Mouse (Mus musculus): ENCODE measurements around the gene Nifk. TPM values are rescaled to one million over a fixed set of nuclear protein-coding genes. Genes with fewer than 3 reads are reported as not detected.

The Nifk gene
- polyA plus RNA-seq (2012; rRNA removed) = 26.8 and 27.3 TPM in 2 replicates

DNA sequence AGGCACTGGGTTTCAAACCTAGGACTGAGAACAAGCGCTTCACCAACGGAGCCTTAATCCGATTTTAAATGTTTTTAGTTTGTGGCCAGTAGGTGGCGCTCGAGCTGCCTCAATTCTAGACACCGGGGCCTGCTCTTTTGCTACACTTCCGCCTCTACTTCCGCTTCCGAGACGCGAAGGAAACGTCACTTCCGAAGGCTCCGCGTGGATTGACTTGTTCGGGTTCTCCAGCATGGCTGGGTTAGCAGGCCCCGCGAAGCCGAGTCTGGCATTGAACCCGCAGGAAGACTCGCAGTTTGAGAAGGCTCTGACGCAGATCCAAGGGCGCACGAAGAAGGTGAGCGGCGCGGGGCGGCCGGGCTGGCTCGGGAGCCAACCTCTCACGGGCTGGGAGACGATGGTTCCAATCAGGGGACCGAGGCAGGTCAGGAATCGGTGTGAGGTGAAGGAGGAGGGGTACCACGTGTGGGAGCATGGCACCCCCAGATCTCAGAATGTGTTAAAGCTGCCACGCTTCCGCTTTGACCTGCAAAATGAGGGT lies at the start of gene Nifk:
Gene Nifk, plus strand, starts transcription at position 179 of the 541 bp plus-strand sequence.
- DNase-seq (ENCODE audit: low spot score) = peak; percentile 72

DNA sequence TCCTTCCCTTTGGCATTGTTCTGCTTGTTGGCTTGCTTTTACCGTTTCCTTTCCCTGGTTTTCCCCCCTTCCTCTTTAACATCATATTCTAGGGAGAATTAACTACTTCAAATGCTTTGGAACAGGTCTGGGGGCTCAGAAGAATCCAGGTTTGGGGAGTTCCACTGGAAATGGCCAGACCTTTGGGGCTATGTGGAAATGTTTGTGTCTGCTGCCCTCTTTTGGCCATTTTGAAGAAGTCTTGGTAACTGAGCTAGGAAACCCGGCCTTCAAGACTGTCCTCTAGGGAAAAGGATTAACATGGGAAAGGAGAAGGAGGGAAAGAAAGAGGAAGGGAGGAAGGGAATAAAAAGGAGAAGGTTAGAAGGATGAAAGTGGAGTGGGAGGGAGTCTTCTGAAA lies 46.5 kb upstream of the Nifk start:
- no peak for DNase-seq (ENCODE audit: low spot score)

DNA sequence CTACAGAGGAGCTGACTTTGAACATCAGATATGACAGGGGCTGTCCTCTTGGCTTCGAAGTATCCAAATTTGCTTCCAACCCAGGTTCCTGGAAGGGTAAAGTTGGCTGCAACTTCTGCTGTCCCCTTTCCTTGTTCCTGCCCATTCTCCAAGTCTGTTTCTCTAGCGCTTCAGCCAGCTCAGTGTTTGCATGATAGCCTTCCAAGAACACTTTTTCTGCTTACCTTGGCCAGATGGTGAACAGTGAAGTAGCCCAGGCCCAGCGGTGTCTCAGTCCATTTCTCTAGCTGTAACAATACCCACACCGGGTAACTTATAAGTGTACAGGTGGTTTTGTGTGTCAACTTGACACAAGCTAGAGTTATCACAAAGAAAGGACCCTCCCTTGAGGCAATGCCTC lies 29.3 kb upstream of the Nifk start:
- no peak for DNase-seq (ENCODE audit: low spot score)

DNA sequence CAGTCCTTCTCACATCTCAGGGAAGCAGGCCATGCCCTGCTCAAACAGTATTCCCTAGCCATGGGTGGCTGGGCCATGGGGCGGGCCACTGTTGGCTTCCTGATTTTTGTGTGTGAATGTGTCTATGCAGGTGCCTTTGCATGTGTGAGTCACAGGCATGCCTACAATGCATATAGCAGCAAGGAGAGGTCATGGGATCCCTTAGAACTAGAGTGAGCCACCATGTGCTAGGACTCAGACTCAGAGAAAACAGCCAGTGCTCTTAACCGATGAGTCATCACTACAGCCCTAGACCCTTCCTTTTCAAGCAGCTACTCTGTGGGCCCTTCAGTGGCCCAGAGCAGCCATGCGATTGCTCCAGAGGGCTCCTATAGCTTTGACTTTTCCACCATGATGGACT lies 27.4 kb upstream of the Nifk start:
- no peak for DNase-seq (ENCODE audit: low spot score)

DNA sequence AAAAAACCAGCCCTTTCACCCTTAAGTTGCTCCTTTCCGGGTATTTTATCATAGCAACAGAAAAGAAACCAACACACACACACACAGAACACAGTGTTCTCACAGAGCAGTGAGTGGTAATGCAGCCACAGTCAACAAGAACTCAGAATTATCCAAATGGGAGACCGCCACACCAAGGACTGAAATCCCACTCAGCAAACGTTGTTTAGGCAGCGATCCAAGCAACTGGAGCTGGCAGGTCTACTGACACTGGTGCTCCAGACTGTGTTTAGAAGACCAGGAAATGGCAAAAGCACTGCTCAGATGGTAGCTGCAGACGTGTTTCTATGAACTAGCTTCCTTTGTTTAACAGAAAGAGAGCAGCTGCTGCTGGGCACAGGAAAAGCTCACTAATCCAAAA lies 26.8 kb upstream of the Nifk start:
- no peak for DNase-seq (ENCODE audit: low spot score)

DNA sequence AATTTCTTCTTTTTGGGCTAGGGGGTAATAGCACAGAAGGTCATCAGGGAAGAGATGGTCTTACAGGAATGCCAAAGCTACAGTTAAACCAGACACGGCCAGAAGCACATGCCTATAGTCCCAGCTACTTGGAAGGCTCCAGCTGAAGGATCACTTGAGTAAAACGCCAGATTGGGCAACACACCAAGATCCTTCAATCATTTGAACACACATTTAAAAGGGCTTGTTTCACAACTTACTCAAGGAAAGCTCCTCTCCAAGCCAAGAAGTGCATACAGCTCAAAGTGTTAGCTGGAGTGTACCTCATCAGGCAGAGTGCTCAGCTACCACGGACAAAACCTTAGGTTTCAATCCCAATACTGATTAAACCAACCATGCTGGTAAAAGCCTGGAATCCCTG lies 25.0 kb upstream of the Nifk start:
- DNase-seq (ENCODE audit: low spot score) = no peak

DNA sequence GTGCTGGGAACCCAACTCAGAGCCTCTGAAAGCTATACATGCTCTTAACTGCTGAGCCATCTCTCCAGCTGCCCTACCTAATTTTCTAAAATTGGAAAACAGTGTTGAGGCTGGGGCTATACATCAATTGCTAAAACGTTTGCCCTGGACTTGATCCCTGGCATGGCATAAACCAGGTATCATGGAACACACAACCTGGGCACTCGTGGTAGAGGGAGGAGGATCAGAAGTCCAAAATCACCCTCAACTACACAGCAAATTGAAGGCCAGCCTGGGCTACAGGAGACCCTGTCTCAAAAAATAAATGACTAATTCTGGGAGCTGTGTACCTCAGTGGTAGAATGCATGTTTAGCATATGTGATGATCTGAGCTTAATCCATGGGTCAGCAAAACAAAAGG lies 23.9 kb upstream of the Nifk start:
- DNase-seq (ENCODE audit: low spot score) = no peak

DNA sequence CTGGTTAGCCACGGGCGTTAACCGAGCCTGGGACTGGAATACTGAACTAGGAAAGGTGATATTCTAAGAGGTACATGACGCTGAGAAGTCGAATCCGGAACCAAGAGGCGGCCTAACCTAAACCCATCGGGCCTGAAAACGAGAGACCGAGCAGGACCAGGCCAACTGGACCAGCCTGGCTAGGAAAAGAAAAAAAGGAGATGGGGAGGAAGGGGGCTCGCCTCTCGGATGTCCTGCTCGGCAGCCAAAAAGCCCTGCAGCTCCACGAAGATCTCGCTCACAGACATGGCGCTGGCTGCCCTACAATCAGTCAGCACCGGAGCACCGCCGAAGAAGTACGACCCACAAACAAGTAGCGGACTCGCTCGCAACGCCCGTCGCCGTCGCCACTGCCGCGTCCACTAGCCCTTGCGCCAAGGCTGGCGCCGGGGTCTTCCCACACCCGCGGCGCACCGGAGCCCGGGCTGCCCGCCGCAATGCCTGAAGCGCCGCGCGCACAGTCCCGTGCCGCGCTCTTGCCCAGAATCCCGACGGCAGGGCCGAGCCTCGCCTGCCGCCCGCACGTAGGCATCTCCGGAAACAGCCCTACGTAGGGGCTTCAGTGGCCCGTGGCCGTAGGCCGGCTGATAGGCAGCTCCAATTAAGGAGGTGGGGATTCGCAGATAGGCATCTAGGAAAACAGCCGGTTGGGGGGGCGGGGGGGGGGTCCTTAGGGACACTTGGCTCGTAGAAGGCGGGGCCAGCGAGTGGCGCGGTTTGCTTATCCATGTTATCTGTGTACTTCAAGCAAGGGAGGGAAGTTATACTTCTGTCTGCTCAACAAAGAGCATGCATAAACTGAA lies 10.6 kb upstream of the Nifk start:
- peak; percentile 95 for DNase-seq (ENCODE audit: low spot score)

DNA sequence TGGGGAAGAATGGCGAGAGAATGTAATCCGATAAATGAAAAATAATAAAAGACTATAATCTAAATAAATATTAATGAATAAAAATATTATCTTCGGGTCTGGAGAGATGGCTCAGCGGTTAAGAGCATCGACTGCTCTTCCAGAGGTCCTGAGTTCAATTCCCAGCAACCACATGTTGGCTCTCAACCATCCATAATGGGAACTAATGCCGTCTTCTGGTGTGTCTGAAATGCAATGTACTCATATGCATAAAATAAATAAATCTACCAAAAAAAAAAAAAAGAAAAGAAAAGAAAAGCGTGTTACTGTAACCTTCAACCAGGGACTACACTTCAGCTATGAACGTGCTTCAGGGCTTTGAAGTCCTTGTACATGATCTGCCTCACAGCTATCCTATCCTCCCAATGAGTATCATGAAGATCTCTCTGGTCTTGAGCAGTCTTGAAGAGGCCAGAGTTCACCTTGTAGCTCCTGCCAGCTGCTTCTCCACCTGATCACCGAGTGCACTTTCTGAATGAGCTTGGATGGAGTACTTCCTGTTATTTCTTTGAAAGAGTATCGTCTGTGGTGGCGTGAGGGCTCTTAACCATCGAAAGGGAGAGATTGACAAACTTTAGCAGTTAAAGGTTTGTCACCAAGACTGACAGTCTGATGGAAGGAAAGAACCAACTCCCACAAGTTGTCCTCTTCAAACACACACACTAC lies 9.9 kb upstream of the Nifk start, which contains the start of gene Tsn:
Gene Tsn, minus strand, starts transcription at position 118 of the 705 bp plus-strand sequence.
- no peak for DNase-seq (ENCODE audit: low spot score)

DNA sequence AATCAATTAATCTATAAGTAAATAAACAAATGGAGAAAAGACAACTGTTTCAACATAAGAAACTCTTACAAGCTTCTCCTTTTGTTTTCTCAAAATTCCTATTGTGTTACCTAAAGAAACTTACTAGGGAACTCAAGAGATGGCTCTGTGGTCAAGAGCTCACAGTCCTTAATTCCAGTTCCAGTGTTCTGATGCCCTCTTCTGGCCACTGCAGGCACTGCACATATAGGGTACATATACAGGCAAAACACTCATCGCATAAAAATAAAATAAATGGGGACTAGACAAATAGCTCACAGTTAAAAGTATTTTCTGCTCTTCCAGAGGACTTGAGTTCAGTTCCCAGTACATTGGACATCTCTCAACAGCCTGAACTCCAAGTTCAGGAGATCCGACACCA lies 943 bp upstream of the Nifk start:
- no peak for DNase-seq (ENCODE audit: low spot score)

DNA sequence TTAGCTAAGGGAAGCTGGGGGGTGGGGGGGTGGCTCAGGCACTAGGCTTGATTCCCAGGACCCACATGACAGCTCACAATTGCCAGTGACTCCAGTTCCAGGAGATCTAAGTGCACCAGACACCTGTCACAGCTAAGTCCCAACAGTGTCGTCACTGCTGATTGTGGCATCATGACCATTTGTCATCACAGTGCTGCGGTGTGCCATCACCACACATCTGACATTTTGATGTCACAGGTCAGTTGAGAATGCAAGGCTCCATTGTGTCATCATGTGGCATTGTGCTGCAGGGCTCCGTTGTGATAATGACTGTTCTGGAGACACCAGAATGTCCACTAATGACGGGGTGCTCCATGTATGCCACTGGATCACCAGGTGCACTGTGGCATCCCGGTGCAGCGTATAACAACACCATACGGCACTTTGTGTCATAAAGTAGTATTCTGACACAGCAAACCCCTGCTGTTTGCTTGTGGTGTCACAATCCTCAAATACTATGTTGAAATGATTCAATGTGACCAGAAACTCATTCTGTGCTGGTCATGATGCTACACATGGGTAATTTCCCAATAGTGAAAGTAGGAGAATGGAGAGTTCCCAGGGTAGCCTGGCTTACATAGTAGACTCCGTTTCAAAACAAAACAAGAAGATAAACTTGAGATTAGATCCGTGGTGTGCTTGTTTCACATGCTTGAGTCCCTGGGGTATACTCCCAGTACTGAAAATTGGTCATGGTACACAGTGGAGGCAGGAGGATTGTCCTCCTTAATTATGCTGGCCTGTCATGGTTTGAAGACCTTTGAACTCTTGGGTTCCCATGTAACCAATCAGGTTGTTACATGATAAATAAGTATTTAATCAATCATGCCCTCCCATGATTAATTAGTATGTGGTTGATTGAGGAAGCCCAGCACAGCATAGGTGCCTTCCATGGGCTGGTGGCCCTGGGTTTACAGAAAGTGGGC lies 13.4 kb downstream of the Nifk start:
- DNase-seq (ENCODE audit: low spot score) = no peak

DNA sequence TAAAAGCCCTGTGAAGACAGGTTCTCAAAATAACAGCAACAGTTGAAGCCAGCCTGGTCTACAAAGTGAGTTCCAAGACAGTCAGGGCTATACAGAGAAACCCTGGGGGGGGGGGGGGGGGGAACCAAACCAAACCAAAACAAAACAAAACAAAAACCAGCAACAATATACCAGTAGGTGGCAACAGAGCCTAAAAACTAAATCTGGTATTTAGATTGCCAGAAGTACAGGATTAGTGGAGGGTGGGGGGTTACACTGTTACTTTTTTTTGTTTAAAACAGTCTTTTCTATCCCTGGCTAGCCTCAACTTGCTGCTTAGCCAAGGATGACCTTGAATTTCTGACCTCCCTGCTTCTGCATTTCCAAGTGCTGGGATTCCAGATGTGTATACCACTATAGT lies 14.2 kb downstream of the Nifk start:
- DNase-seq (ENCODE audit: low spot score) = no peak

DNA sequence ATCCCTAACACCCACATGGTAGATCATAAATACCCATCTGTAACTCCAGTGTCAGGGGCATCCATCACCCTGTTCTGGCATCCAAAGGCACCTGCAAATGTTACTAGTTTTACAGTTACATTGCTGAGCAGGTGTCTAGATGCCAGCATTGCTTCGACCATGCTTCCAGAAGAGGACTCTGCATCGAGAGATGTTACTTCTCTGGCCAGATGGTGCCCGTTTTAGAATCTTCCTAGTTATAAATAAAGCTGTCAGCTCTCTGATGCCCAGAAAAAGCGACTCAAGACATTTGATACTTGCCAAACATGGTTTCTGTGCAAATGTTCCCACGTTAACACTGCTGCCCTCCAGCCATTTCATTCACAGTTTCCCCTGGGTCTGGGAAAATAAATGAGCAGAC lies 16.3 kb downstream of the Nifk start:
- no peak for DNase-seq (ENCODE audit: low spot score)

DNA sequence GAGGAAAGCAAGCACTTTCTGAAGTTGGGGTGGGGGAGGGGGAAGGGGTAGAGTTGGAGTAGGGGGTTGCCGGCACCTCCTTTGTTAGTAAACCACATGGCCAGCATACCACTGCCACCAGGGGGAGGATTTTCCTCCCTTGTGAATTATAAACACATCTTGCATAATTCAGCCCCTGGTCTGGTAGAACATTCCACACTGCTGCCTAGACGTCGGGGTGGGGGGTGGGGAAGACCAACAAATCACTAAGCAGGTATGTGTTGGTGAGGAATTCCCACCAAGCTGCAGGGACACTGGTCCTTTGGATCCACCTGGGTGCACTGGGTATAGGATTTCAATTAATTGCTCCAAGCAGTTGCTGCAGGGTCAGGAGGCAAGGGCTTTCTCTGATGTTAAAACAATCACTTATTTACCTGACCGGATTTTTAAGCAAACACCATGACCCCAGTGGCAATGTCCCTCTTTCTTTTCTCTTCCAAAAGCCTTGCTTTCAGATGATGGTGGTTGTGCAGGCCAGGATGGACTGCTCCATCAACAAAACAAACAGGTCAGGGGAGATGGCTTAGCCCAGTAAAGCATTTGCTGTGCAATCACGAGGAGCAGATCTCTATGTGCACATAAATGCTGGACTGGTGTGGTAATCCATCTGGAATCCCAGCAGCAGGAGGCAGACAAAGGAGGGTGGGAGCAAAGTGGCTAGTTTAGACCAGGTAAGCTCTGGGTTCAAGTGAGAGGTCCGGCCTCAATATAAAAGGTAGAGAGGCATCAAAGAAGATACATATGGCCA lies 22.2 kb downstream of the Nifk start:
- no peak for DNase-seq (ENCODE audit: low spot score)

DNA sequence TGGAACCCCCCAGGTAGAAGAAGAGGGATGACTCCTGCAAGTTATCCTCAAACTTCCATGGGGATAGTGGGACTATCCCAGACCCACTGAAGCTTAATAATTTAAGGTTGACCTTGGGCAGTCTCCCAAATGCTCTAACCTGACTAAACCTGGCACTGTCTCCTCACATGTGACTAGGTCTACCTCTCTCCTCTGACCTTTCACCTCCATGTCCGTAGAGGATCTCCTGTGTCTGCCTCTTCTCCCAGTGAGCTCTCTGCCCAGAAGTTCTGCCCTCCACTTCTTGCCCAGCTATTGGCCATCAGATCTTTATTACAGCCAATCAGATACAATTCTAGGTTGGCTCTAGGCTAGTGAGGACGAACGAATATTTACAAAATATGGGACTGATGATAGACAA lies 28.3 kb downstream of the Nifk start:
- DNase-seq (ENCODE audit: low spot score) = no peak

DNA sequence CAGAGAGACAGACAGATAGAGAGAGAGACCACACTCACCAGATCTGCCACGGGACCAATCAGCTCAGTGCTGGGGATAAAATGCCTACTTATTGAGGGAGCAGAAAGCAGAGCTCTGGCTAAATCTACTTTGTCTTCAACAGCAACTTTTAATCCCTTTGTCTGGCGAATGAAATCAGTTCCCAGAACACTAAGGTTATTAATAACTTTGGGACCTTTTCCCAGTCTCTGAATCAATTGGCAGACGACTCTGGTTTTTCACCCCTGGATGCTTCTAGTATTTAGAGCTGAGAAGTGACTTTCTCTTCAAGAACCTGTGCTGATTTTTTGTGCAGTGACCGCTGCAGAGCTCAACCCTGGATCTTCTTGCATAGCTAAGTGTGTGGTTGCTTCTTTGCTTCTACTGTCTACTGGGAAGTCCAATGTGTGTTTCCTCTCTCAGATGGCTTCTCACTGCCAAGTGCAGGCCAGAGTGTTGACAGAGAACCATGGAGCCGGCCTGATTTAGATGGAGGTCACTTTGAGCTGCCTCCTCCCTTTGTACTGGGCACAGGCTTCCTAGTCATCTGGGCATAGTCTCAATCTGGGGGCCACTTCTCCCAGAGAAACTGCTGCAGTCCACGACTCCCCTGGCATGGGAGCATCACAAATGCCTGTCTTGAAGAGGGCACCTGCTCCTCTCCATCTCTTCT lies 37.6 kb downstream of the Nifk start:
- DNase-seq (ENCODE audit: low spot score) = no peak

DNA sequence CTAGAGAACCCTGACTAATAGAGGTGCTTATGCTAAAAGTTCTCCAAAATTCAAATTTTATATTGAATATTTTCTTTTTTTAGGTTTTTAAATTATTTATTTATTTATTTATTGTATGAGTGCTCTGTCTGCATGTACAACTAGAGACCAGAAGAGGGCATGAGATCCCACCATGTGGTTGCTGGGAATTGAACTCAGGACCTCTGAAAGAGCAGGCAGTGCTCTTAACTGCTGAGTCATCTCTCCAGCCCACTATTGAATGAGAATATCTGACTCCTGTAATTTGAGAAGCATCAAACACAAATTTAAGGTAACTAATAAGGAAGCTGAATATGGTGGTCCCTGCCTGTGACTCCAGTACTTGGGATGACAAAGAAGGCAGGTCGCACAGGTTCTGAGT lies 46.3 kb downstream of the Nifk start:
- DNase-seq (ENCODE audit: low spot score) = no peak

DNA sequence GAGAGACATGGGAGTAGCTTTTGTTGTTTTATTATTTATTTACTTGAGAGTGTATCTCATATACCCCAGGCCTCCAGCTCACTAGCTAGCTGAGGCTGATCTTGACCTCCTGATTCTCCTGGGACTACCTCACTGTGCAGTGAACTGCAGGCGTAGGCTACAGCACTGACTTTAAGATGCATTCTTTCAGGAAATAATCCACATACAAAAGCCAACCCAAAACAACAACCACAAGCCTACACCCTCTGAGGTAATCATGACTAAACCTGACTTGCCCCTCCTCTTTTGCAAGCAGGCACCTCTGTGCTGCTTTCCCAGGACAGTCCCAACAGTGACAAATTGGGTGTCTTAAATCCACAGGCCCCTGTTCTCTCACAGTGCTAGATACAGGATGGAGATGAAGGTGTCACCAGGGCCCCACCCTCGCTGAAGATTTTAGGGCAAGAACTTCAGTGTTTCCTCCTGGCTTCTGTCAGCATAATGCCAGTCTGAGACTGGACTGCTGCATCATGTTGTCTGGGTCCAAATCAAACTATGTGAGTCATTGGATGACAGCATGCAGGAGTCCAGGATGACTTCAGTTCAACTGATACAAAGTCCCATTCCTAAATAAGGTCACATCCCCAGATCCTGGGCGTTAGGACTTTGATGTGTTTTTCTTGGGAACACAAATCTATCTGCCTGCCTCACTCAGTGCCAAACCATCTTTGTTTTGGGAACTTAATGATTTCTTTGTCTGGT lies 47.3 kb downstream of the Nifk start:
- no peak for DNase-seq (ENCODE audit: low spot score)

DNA sequence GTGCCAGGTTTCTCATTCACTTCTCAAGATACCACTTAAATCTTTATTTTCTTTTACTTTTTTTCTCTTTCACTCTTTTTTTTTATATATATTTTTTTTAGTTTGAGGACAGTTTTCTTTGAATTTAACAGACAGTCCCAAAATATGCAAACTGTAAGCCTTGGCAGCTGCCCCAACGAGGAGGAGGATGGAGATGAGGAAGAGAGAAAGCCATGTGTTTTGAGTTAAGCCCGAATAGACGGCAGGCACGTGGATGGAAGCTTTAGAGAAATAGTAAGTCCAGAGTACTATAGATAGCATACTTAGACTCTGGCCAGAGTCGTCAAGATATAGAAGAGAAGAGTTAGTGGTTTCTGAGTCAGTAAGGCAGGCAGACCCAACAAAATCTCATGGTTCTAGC lies 56.1 kb downstream of the Nifk start:
- DNase-seq (ENCODE audit: low spot score) = no peak
